Mouse (Mus musculus) hindbrain, postnatal 0 days (tissue): Measurements from ENCODE around the gene Pde4d. TPM values are rescaled to one million over a fixed set of nuclear protein-coding genes. Genes with fewer than 3 reads are reported as not detected.

Experiments
- ATAC-seq: fragments of 200-750 bp; cut with Nextera tagmentation; 2 replicates; pipeline ENCODE4 v1.8.0; 2017; ENCODE audit warnings: mild to moderate bottlenecking, moderate TSS enrichment, moderate library complexity
- DNase-seq: peaks from one replicate; pipeline ENCODE4 v3.0.0-alpha.2; 2015; ENCODE audit warnings: low spot score
- H3K27ac ChIP-seq: fragments of 300-500 bp; sonication (generic); 2 replicates; pipeline ENCODE4 v1.5.1; 2014; ENCODE audit warnings: mild to moderate bottlenecking
- H3K27me3 ChIP-seq: fragments of 300-500 bp; sonication (generic); 2 replicates; pipeline ENCODE4 v1.6.1; 2014; ENCODE audit warnings: low read length, mixed read lengths; ENCODE audit not compliant: insufficient read depth
- H3K36me3 ChIP-seq: fragments of 300-500 bp; sonication (generic); 2 replicates; pipeline ENCODE4 v1.6.1; 2014; ENCODE audit warnings: low read length, mixed read lengths; ENCODE audit not compliant: insufficient read depth
- H3K4me1 ChIP-seq: fragments of 300-500 bp; sonication (generic); 2 replicates; pipeline ENCODE4 v1.6.1; 2014; ENCODE audit warnings: antibody characterized with exemption, low read length, mixed read lengths; ENCODE audit not compliant: insufficient read depth
- H3K4me2 ChIP-seq: fragments of 300-500 bp; sonication (generic); 2 replicates; pipeline ENCODE4 v1.6.1; 2014; ENCODE audit warnings: low read depth, mild to moderate bottlenecking, low read length, moderate library complexity, mixed read lengths
- H3K4me3 ChIP-seq: fragments of 300-500 bp; sonication (generic); 2 replicates; pipeline ENCODE4 v1.5.1; 2014; ENCODE audit warnings: low read length
- H3K9ac ChIP-seq: fragments of 300-500 bp; sonication (generic); replicated peaks from 2 replicates; pipeline ENCODE4 v1.6.1; 2014; ENCODE audit warnings: mild to moderate bottlenecking, low read length, moderate library complexity, mixed read lengths
- H3K9me3 ChIP-seq: fragments of 300-500 bp; sonication (generic); 2 replicates; pipeline ENCODE4 v1.6.1; 2016; ENCODE audit warnings: low read length, mixed read lengths
- CTCF ChIP-seq: IDR thresholded peaks from 2 replicates; pipeline ENCODE4 v1.5.1; 2016; ENCODE audit warnings: antibody characterized with exemption, control low read depth, low read depth
- WGBS: fragments of 180-500 bp; shearing (Covaris S2); extraction: QIAGEN DNeasy Blood & Tissue Kit; methylation state at CpG from one replicate; pipeline ENCODE4 v1.1.7; 2014; 5-methylcytosine and 5-hydroxymethylcytosine counted together
- polyA plus RNA-seq: library from polyadenylated mRNA; unstranded; fragments of >200 nt; fragmentation: Nextera tagmentation; extraction: Ambion mirVana; gene quantifications from 2 replicates; pipeline ENCODE4 v1.2.1, GENCODE M21; 2015
- total RNA-seq: library from RNA; depleted of rRNA; stranded (reverse); fragments of >200 nt; gene quantifications from 2 replicates; pipeline ENCODE4 v1.2.3, GENCODE M21; 2014

Gene Pde4d
- total and polyA plus RNA-seq, 2 experiments from 2014 or later, result 19.3 to 77.1 TPM

GRCm38 (mm10) chr13:109068258-109069219 lies 618.8 kb downstream of the Pde4d start:
- Histone ChIP-seq H3K4me3 (no peak overlapping the region), H3K9me3 (no peaks in the 10 kb centered on the region), H3K9ac (no peak overlapping the region), H3K27me3 (no peaks in the 10 kb centered on the region), H3K4me1 (no peaks in the 10 kb centered on the region; the same call in 1 of the 2 replicates), H3K27ac (no peak overlapping the region), H3K4me2 (no peak overlapping the region), H3K36me3 (no peaks in the 10 kb centered on the region)
- ATAC-seq (no peak), DNase-seq (no peak)
- no peak for TF ChIP-seq CTCF
- WGBS, result 81% methylated on average over 8 of the region's 8 CpGs

- no peak overlapping the region for H3K4me2 ChIP-seq
- H3K27ac ChIP-seq, result no peak overlapping the region
- no peak overlapping the region for H3K4me3 ChIP-seq
- no peaks in the 10 kb centered on the region for H3K36me3 ChIP-seq
- no peaks in the 10 kb centered on the region for H3K27me3 ChIP-seq
- TF ChIP-seq CTCF, result no peak
- no peak for ATAC-seq
- H3K4me1 ChIP-seq, result no peaks in the 10 kb centered on the region; the same call in 1 of the 2 replicates
- H3K9ac ChIP-seq, result no peak overlapping the region
- no peak for DNase-seq
- WGBS, result 21% methylated on average over 2 of the region's 2 CpGs
- no peaks in the 10 kb centered on the region for H3K9me3 ChIP-seq
These were observed 623.6 kb downstream of the Pde4d start for GRCm38 (mm10) chr13:109073371-109073770.

GRCm38 (mm10) chr13:109074078-109074477 lies 624.3 kb downstream of the Pde4d start:
- Histone ChIP-seq H3K4me2 (no peak overlapping the region), H3K4me3 (no peak overlapping the region), H3K27ac (no peak overlapping the region), H3K9me3 (no peaks in the 10 kb centered on the region), H3K9ac (no peak overlapping the region), H3K27me3 (no peaks in the 10 kb centered on the region), H3K36me3 (no peaks in the 10 kb centered on the region), H3K4me1 (no peaks in the 10 kb centered on the region; the same call in 1 of the 2 replicates)
- DNase-seq, result no peak
- no peak for TF ChIP-seq CTCF
- no peak for ATAC-seq
- WGBS, result 41% methylated on average over 4 of the region's 4 CpGs

DNA sequence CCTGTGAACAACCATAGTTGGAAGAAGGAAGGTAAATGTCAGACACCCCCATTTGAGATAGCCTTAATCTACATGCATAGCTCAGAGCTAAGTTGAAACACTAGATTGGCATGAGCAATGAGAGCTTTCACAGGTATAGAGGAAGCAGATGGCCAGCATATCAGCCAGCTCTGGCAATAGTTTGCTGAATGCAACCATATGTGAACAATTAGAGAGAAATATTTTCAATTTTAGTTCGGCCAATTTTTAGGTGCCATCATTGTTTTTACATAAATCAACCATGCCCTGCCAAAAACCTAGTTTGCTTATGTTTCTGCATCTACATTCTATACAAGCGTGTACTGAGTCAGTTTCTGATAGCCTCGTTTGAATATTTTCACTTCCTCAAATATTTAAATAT lies 642.9 kb downstream of the Pde4d start:
- H3K27ac ChIP-seq, result no peak overlapping the region
- 83% methylated on average over 3 of the region's 3 CpGs for WGBS
- no peaks in the 10 kb centered on the region for H3K4me1 ChIP-seq
- H3K36me3 ChIP-seq, result no peaks in the 10 kb centered on the region
- H3K27me3 ChIP-seq, result no peaks in the 10 kb centered on the region
- H3K9me3 ChIP-seq, result no peaks in the 10 kb centered on the region
- H3K4me2 ChIP-seq, result no peak overlapping the region
- no peak overlapping the region for H3K4me3 ChIP-seq
- no peak for TF ChIP-seq CTCF
- DNase-seq, result no peak
- no peak overlapping the region for H3K9ac ChIP-seq
- ATAC-seq, result no peak

DNA sequence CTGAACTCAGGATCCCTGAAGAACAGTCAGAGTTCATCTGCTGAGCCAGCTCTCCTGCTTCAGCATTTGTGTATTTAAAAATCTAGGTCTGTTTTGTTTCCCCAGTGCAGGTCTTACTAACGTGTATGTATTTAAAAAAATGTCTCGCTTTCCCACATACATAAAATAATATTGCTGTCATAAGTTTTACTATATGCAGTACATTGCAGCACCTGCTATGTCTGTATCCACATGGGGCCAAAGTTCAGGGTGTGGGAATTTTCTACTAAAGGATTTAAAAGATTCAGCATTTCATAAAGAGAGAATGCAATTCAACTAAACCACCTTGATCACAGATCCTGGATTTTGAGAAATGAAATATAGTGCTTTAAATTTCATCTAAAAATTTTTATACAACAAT lies 646.9 kb downstream of the Pde4d start:
- no peak for TF ChIP-seq CTCF
- DNase-seq, result no peak
- no peak overlapping the region for H3K4me3 ChIP-seq
- no peaks in the 10 kb centered on the region for H3K9me3 ChIP-seq
- no peaks in the 10 kb centered on the region for H3K36me3 ChIP-seq
- no peaks in the 10 kb centered on the region for H3K4me1 ChIP-seq
- no peak overlapping the region for H3K27ac ChIP-seq
- 83% methylated on average over 2 of the region's 2 CpGs for WGBS
- H3K4me2 ChIP-seq, result no peak overlapping the region
- no peak overlapping the region for H3K9ac ChIP-seq
- no peak for ATAC-seq
- no peaks in the 10 kb centered on the region for H3K27me3 ChIP-seq

DNA sequence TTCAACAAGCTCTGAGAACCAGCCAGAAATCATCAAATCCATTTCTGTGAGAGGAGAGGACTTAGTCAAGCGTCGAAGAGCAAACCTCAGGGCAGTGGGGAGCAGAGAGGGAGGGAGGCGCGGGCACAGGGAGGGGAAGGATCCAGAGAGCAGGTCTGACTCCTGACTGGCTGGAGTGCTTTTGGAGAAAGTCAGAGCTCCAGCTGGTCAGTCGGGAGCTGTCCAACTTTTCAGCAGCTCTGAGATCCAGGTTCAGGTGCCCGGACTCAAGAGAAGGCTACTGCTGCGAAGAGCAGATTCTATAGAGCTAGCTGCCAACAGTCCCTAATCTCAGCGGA lies 666.2 kb downstream of the Pde4d start:
- DNase-seq (no peak), ATAC-seq (peak; percentile 74)
- 0 out of 2 replicates have a peak, but pooled peaks cover 5% of the 10 kb centered on the region for H3K4me1 ChIP-seq
- peak overlapping the region; percentile 66 for H3K4me3 ChIP-seq
- peak overlapping the region; percentile 84 for H3K27ac ChIP-seq
- WGBS, result 0% methylated on average over 8 of the region's 8 CpGs
- H3K27me3 ChIP-seq, result no peaks in the 10 kb centered on the region
- H3K9me3 ChIP-seq, result no peaks in the 10 kb centered on the region
- no peak for TF ChIP-seq CTCF
- H3K36me3 ChIP-seq, result no peaks in the 10 kb centered on the region
- peak overlapping the region; percentile 75 for H3K9ac ChIP-seq
- H3K4me2 ChIP-seq, result peak overlapping the region; percentile 81
